Mouse (Mus musculus) myocyte (in vitro differentiated cells): ENCODE data around the gene Col6a6. TPM values are rescaled to one million over a fixed set of nuclear protein-coding genes. Genes with fewer than 3 reads are reported as not detected.

Experiments
- H3K27me3 ChIP-seq: one replicate; pipeline ENCODE4 v1.6.1; 2011; ENCODE audit not compliant: control insufficient read depth, insufficient read depth, insufficient read length
- H3K36me3 ChIP-seq: one replicate; pipeline ENCODE4 v1.6.1; 2011; ENCODE audit not compliant: control insufficient read depth, insufficient read depth
- H3K4me2 ChIP-seq: one replicate; pipeline ENCODE4 v1.6.1; 2011; ENCODE audit warnings: low read depth, control low read depth
- H3K4me3 ChIP-seq: one replicate; pipeline ENCODE4 v1.5.1; 2011; ENCODE audit warnings: mild to moderate bottlenecking, control low read depth, moderate library complexity
- H3K79me2 ChIP-seq: one replicate; pipeline ENCODE4 v1.6.1; 2011; ENCODE audit not compliant: control insufficient read depth, insufficient read depth
- H3ac ChIP-seq: one replicate; pipeline ENCODE4 v1.6.1; 2011; ENCODE audit not compliant: control insufficient read depth, insufficient read length
- CEBPB ChIP-seq: IDR thresholded peaks from 2 replicates; pipeline ENCODE4 v1.6.1; 2011; ENCODE audit warnings: mild to moderate bottlenecking, moderate library complexity; ENCODE audit not compliant: poor library complexity, insufficient read depth, severe bottlenecking
- E2F4 ChIP-seq: IDR thresholded peaks from one replicate; pipeline ENCODE4 v1.6.1; 2011; ENCODE audit warnings: mild to moderate bottlenecking, control low read depth, moderate library complexity; ENCODE audit not compliant: insufficient read depth
- MAX ChIP-seq: IDR thresholded peaks from one replicate; pipeline ENCODE4 v1.6.1; 2011; ENCODE audit warnings: low read depth, mild to moderate bottlenecking, control low read depth
- MYOD1 ChIP-seq, 3 experiments: IDR thresholded peaks; one replicate each; pipeline ENCODE4 v1.6.1; 2011; ENCODE audit warnings: control low read depth in 2 of 3, low read depth in 2 of 3, mild to moderate bottlenecking in 2 of 3, moderate library complexity in 1 of 3; ENCODE audit not compliant: insufficient read length in 2 of 3, control insufficient read depth in 1 of 3
- MYOG ChIP-seq, 3 experiments: IDR thresholded peaks; one replicate each; pipeline ENCODE4 v1.6.1; 2011; ENCODE audit warnings: control low read depth in 2 of 3, low read depth in 2 of 3, mild to moderate bottlenecking in 2 of 3; ENCODE audit not compliant: insufficient read length in 2 of 3, control insufficient read depth in 1 of 3, insufficient read depth in 1 of 3
- POLR2A ChIP-seq: IDR thresholded peaks from one replicate; pipeline ENCODE4 v1.6.1; 2011; ENCODE audit warnings: low read depth, mild to moderate bottlenecking, control low read depth, moderate library complexity; ENCODE audit not compliant: insufficient read length
- POLR2AphosphoS2 ChIP-seq: IDR thresholded peaks from one replicate; pipeline ENCODE4 v1.6.1; 2011; ENCODE audit warnings: low read depth, control low read depth; ENCODE audit not compliant: insufficient read length
- REST ChIP-seq: IDR thresholded peaks from one replicate; pipeline ENCODE4 v1.6.1; 2011; ENCODE audit warnings: mild to moderate bottlenecking, control low read depth, moderate library complexity; ENCODE audit not compliant: insufficient read depth, insufficient read length
- SRF ChIP-seq: IDR thresholded peaks from one replicate; pipeline ENCODE4 v1.6.1; 2011; ENCODE audit warnings: low read depth; ENCODE audit not compliant: control insufficient read depth, insufficient read length
- TCF12 ChIP-seq: IDR thresholded peaks from one replicate; pipeline ENCODE4 v1.6.1; 2011; ENCODE audit warnings: mild to moderate bottlenecking, control low read depth; ENCODE audit not compliant: poor library complexity, insufficient read depth, severe bottlenecking
- TCF3 ChIP-seq: IDR thresholded peaks from one replicate; pipeline ENCODE4 v1.6.1; 2011; ENCODE audit warnings: low read depth, control low read depth; ENCODE audit not compliant: insufficient read length
- USF1 ChIP-seq: IDR thresholded peaks from one replicate; pipeline ENCODE4 v1.6.1; 2011; ENCODE audit warnings: low read depth, mild to moderate bottlenecking, control low read depth, moderate library complexity
- polyA plus RNA-seq: library from polyadenylated mRNA; unstranded; fragments of >200 nt; fragmentation: generic; extraction: Trizol; gene quantifications from one replicate; pipeline ENCODE4 v1.2.1, GENCODE M21; 2012; ENCODE audit warnings: missing spikeins

The Col6a6 gene
- polyA plus RNA-seq, 1 experiment: 0.01 TPM

GRCm38 (mm10) chr9:105670916-105671315 is 157.0 kb downstream of the Col6a6 start:
- H3K27me3 ChIP-seq: no peaks in the 10 kb centered on the region
- H3ac ChIP-seq: no peak overlapping the region
- TF ChIP-seq POLR2A: no peak
- TF ChIP-seq USF1: no peak
- TF ChIP-seq CEBPB: no peak
- TF ChIP-seq MAX: no peak
- TF ChIP-seq MYOG (IDR thresholded peaks at IDR 0.05; ENCODE audit: control insufficient read depth in 1 of 3, insufficient read depth in 1 of 3, insufficient read length in 2 of 3, low read depth in 2 of 3): no peak
- TF ChIP-seq E2F4: no peak
- TF ChIP-seq TCF12: no peak
- TF ChIP-seq MYOD1 (IDR thresholded peaks at IDR 0.05; ENCODE audit: control insufficient read depth in 1 of 3, insufficient read length in 2 of 3, low read depth in 2 of 3): no peak
- TF ChIP-seq POLR2AphosphoS2: no peak
- TF ChIP-seq REST: no peak
- TF ChIP-seq SRF: no peak
- TF ChIP-seq TCF3: no peak
- H3K4me3 ChIP-seq: no peak overlapping the region
- H3K4me2 ChIP-seq: no peak overlapping the region
- no peaks in the 10 kb centered on the region for H3K79me2 ChIP-seq
- H3K36me3 ChIP-seq: peaks cover 5% of the 10 kb centered on the region

- Histone ChIP-seq H3K4me3 (no peak overlapping the region), H3K27me3 (no peaks in the 10 kb centered on the region), H3K4me2 (no peak overlapping the region), H3ac (no peak overlapping the region), H3K36me3 (peaks cover 5% of the 10 kb centered on the region), H3K79me2 (no peaks in the 10 kb centered on the region)
- no peak for TF ChIP-seq POLR2AphosphoS2
- TF ChIP-seq REST: no peak
- no peak for TF ChIP-seq TCF3
- TF ChIP-seq CEBPB: no peak
- TF ChIP-seq MYOG (IDR thresholded peaks at IDR 0.05; ENCODE audit: control insufficient read depth in 1 of 3, insufficient read depth in 1 of 3, insufficient read length in 2 of 3, low read depth in 2 of 3): no peak
- TF ChIP-seq E2F4: no peak
- TF ChIP-seq SRF: no peak
- TF ChIP-seq USF1: no peak
- TF ChIP-seq MYOD1 (IDR thresholded peaks at IDR 0.05; ENCODE audit: control insufficient read depth in 1 of 3, insufficient read length in 2 of 3, low read depth in 2 of 3): no peak
- no peak for TF ChIP-seq POLR2A
- TF ChIP-seq MAX: no peak
- no peak for TF ChIP-seq TCF12
Measured at GRCm38 (mm10) chr9:105665269-105665668, 162.7 kb downstream of the Col6a6 start.

- no peak overlapping the region for H3ac ChIP-seq
- no peaks in the 10 kb centered on the region for H3K27me3 ChIP-seq
- no peak overlapping the region for H3K4me3 ChIP-seq
- no peaks in the 10 kb centered on the region for H3K79me2 ChIP-seq
- no peaks in the 10 kb centered on the region for H3K36me3 ChIP-seq
- TF ChIP-seq POLR2AphosphoS2 (no peak), REST (no peak), POLR2A (no peak)
- no peak overlapping the region for H3K4me2 ChIP-seq
Measured at GRCm38 (mm10) chr9:105659877-105660276, 168.1 kb downstream of the Col6a6 start.

GRCm38 (mm10) chr9:105658216-105658615 is 169.7 kb downstream of the Col6a6 start:
- Histone ChIP-seq H3K27me3 (no peaks in the 10 kb centered on the region), H3K36me3 (no peaks in the 10 kb centered on the region), H3K4me2 (no peak overlapping the region), H3K79me2 (no peaks in the 10 kb centered on the region), H3K4me3 (no peak overlapping the region), H3ac (no peak overlapping the region)
- TF ChIP-seq POLR2AphosphoS2: no peak
- TF ChIP-seq MYOD1 (IDR thresholded peaks at IDR 0.05; ENCODE audit: control insufficient read depth in 1 of 3, insufficient read length in 2 of 3, low read depth in 2 of 3): no peak
- TF ChIP-seq MAX: no peak
- TF ChIP-seq MYOG (IDR thresholded peaks at IDR 0.05; ENCODE audit: control insufficient read depth in 1 of 3, insufficient read depth in 1 of 3, insufficient read length in 2 of 3, low read depth in 2 of 3): no peak
- TF ChIP-seq POLR2A: no peak
- no peak for TF ChIP-seq TCF3
- TF ChIP-seq TCF12: no peak
- no peak for TF ChIP-seq SRF
- TF ChIP-seq USF1: no peak
- TF ChIP-seq E2F4: no peak
- no peak for TF ChIP-seq CEBPB
- TF ChIP-seq REST: no peak

GRCm38 (mm10) chr9:105656189-105656588 is 171.8 kb downstream of the Col6a6 start:
- H3ac ChIP-seq: no peak overlapping the region
- H3K4me3 ChIP-seq: no peak overlapping the region
- H3K79me2 ChIP-seq: no peaks in the 10 kb centered on the region
- TF ChIP-seq E2F4 (no peak), REST (no peak), POLR2A (no peak), TCF12 (no peak)
- no peaks in the 10 kb centered on the region for H3K36me3 ChIP-seq
- no peaks in the 10 kb centered on the region for H3K27me3 ChIP-seq
- no peak overlapping the region for H3K4me2 ChIP-seq
